9 mouse cellular contexts compared by ENCODE assay signal in genomic region chr2:33665363-33666058, GRCm38 (mm10). TPM values are rescaled to one million over a fixed set of nuclear protein-coding genes. Genes with fewer than 3 reads are reported as not detected.
DNase-seq lines count a peak whose midpoint lies in the region; ATAC-seq and TF ChIP-seq lines count a peak whose summit lies in the region.
"Had no signal": no experiment of that assay in that cellular context is flagged by ENCODE, and none has a peak within 500 bp of the region (broad histone marks: within the 10 kb centered on the region; RNA-seq: fewer than 3 reads in every experiment).

No protein-coding gene starts in this region.

- 0 out of 2 replicates have a peak, but pooled peaks cover 3% of the 10 kb centered on the region for H3K4me1 ChIP-seq in liver, postnatal 0 days (ENCODE audit: insufficient read depth)

- H3K27ac ChIP-seq in liver, postnatal 0 days (ENCODE audit: low read depth): no peak overlapping the region

- H3K36me3 ChIP-seq in liver, postnatal 0 days (replicated peaks; ENCODE audit: insufficient read depth, low read length): no peaks in the 10 kb centered on the region

- no peak for TF ChIP-seq CTCF in liver, postnatal 0 days (IDR thresholded peaks at IDR 0.05; ENCODE audit: low read depth)

- H3K4me3 ChIP-seq in liver, postnatal 0 days (ENCODE audit: low read depth, low read length): no peak overlapping the region

- no peak overlapping the region for H3K9ac ChIP-seq in liver, postnatal 0 days (replicated peaks)

- intact Hi-C loops in gastrocnemius, postnatal 36 days (cut with DNase I): no loop called here

- H3K27me3 ChIP-seq in liver, postnatal 0 days (ENCODE audit: insufficient read depth, low read length): no peaks in the 10 kb centered on the region

- 34% methylated on average over 13 of the region's 13 CpGs for WGBS in liver, postnatal 0 days (ENCODE audit: insufficient replicate concordance)

- peak; percentile 17 for DNase-seq in cerebellum, adult 9-11 months
- DNase-seq in cerebellum, postnatal 4 days (ENCODE audit: low spot score in 2 of 2): no peak
- DNase-seq in embryo, embryonic 10.5 days (ENCODE audit: low spot score): peak; percentile 61
- peak; percentile 51 for DNase-seq in heart, postnatal 4 days
- peak; percentile 28 for DNase-seq in liver, postnatal 0 days
- DNase-seq in testis, postnatal 10 days (ENCODE audit: low spot score): no peak
- no peak for DNase-seq in adrenal gland, postnatal 10 days
- no peak for DNase-seq in gastrocnemius, postnatal 36 days

- H3K9me3 ChIP-seq in liver, postnatal 0 days (ENCODE audit: low read length): no peaks in the 10 kb centered on the region

- ATAC-seq in liver, postnatal 0 days: peak; percentile 72

- no peak overlapping the region for H3K4me2 ChIP-seq in liver, postnatal 0 days (ENCODE audit: low read depth, low read length)

- TF ChIP-seq EP300 in liver, postnatal 0 days (IDR thresholded peaks at IDR 0.05; ENCODE audit: low read depth): no peak

RNA-seq across cellular contexts. Expression of gene Lmx1b, which starts 25.2 kb away (rescaled TPM):
- under 1 TPM; 0.12 to 0.23 TPM for total RNA-seq in heart, postnatal 4 days (2021)
- not detected in 2 replicates for polyA plus RNA-seq in liver, postnatal 0 days (2015; fragmentation: Nextera tagmentation; extraction: Ambion mirVana)
- total RNA-seq in adrenal gland, postnatal 10 days (2021): under 1 TPM in 1 of 2 experiments, not detected in 1; 0.09 TPM
- under 1 TPM; 0.13 to 0.25 TPM for total RNA-seq in gastrocnemius, postnatal 36 days (2021)
- total RNA-seq: liver, adult 2 months had no signal
- polyA plus RNA-seq: liver, adult 2 months had no signal

Comparison
In these comparisons a context has a peak if more than half of its experiments do, and no peak if none do; other contexts are left out.
1. DNase-seq: peak in cerebellum, adult 9-11 months (single experiment), embryo, embryonic 10.5 days (single experiment), heart, postnatal 4 days (single experiment) and liver, postnatal 0 days (single experiment); none in cerebellum, postnatal 4 days (0 of 2), testis, postnatal 10 days (single experiment), adrenal gland, postnatal 10 days (single experiment) and gastrocnemius, postnatal 36 days (0 of 2).